Mouse (Mus musculus) intestine, postnatal 0 days (tissue): Measurements from ENCODE around the gene Hmcn1. TPM values are rescaled to one million over a fixed set of nuclear protein-coding genes. Genes with fewer than 3 reads are reported as not detected.

Experiments used
- ATAC-seq: fragments of 200-750 bp; cut with Nextera tagmentation; 2 replicates; pipeline ENCODE4 v1.8.0; 2017; ENCODE audit warnings: mild to moderate bottlenecking, moderate TSS enrichment, moderate library complexity
- H3K27ac ChIP-seq: fragments of 300-500 bp; sonication (generic); 2 replicates; pipeline ENCODE4 v1.5.1; 2014; ENCODE audit warnings: mild to moderate bottlenecking, low read depth, low read length, moderate library complexity
- H3K27me3 ChIP-seq: fragments of 300-500 bp; sonication (generic); replicated peaks from 2 replicates; pipeline ENCODE4 v1.6.1; 2014; ENCODE audit warnings: low read length, mixed read lengths; ENCODE audit not compliant: control insufficient read depth, insufficient read depth
- H3K36me3 ChIP-seq: fragments of 300-500 bp; sonication (generic); 2 replicates; pipeline ENCODE4 v1.6.1; 2014; ENCODE audit warnings: mild to moderate bottlenecking, moderate library complexity; ENCODE audit not compliant: control insufficient read depth, insufficient read depth
- H3K4me1 ChIP-seq: fragments of 300-500 bp; sonication (generic); replicated peaks from 2 replicates; pipeline ENCODE4 v1.6.1; 2014; ENCODE audit warnings: antibody characterized with exemption, low read length, mixed read lengths; ENCODE audit not compliant: control insufficient read depth, insufficient read depth
- H3K4me2 ChIP-seq: fragments of 300-500 bp; sonication (generic); replicated peaks from 2 replicates; pipeline ENCODE4 v1.6.1; 2014; ENCODE audit warnings: low read depth, mild to moderate bottlenecking, moderate library complexity
- H3K4me3 ChIP-seq: fragments of 300-500 bp; sonication (generic); 2 replicates; pipeline ENCODE4 v1.5.1; 2014; ENCODE audit warnings: low read depth, low read length
- H3K9ac ChIP-seq: fragments of 300-500 bp; sonication (generic); 2 replicates; pipeline ENCODE4 v1.6.1; 2014; ENCODE audit warnings: mild to moderate bottlenecking, low read depth, low read length
- H3K9me3 ChIP-seq: fragments of 300-500 bp; sonication (generic); 2 replicates; pipeline ENCODE4 v1.6.1; 2016; ENCODE audit warnings: mixed run types; ENCODE audit not compliant: control insufficient read depth
- CTCF ChIP-seq: sonication (generic); IDR thresholded peaks from 2 replicates; pipeline ENCODE4 v1.5.1; 2016; ENCODE audit warnings: low read depth, mild to moderate bottlenecking, control low read depth, antibody characterized with exemption, moderate library complexity
- WGBS: fragments of 180-500 bp; shearing (Covaris S2); extraction: QIAGEN DNeasy Blood & Tissue Kit; methylation state at CpG from one replicate; pipeline ENCODE4 v1.1.7; 2014; 5-methylcytosine and 5-hydroxymethylcytosine counted together
- polyA plus RNA-seq: library from polyadenylated mRNA; unstranded; fragments of >200 nt; fragmentation: Nextera tagmentation; extraction: Ambion mirVana; gene quantifications from 2 replicates; pipeline ENCODE4 v1.2.1, GENCODE M21; 2015

Gene Hmcn1
- polyA plus RNA-seq, 1 experiment from 2014 or later, result 4.2 TPM

DNA sequence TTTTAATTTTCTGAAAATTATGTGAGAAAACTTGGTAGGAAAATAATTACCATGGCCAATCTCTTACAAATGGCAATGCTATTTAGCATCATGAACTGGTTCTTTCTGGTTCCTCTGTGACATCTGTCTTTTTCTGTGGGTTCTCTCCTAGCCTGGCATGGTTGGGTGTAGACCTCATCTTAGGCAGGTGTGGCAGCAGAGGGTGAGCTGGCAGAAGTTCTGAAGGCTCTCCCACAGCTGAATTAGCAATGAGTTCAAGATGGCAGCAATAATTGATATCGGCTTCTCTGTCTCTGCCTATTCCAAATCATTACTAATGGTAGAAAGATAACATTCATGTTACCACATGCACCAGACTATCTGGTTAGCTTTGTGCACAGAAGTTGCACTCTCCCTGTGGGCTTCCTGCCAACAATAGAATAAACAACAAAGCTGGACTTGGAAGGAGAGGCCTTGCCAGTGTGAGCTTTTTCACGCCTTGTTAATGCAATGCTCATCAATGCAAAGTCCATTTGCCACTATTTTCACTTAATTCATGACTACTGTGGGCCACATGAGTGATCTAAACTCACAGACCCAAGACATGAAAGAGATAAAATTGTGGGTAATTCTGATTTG, 26.1 kb upstream of the Hmcn1 start:
- WGBS, result 71% methylated on average over 2 of the region's 2 CpGs
- no peaks in the 10 kb centered on the region for H3K4me1 ChIP-seq
- H3K4me3 ChIP-seq, result no peak overlapping the region
- H3K9me3 ChIP-seq, result no peaks in the 10 kb centered on the region
- H3K27ac ChIP-seq, result no peak overlapping the region
- no peak overlapping the region for H3K4me2 ChIP-seq
- no peak for TF ChIP-seq CTCF
- ATAC-seq, result no peak
- no peaks in the 10 kb centered on the region for H3K36me3 ChIP-seq
- no peaks in the 10 kb centered on the region for H3K27me3 ChIP-seq
- H3K9ac ChIP-seq, result no peak overlapping the region

DNA sequence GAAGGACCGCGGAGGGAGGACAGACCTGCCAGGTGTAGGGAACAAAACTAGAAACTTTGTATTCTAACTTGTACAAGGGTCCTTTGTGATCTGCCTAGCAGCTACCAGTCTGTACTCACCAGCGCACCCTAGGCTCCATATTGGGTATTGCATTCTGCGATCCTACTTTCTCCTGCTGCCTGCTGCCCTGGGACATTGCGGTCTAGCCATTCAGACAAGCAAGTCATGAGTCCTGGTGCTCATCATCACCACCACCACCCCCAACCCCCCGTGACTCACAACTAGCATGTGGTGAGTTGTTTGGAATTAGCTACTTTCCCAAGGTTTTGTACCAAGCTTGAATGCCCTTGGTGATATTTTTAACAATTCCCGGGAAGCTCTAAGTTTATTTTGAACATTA, 17.8 kb upstream of the Hmcn1 start:
- Histone ChIP-seq H3K4me1 (no peaks in the 10 kb centered on the region), H3K27ac (no peak overlapping the region), H3K4me2 (no peak overlapping the region), H3K9me3 (no peaks in the 10 kb centered on the region), H3K27me3 (0 out of 2 replicates have a peak, but pooled peaks cover 9% of the 10 kb centered on the region), H3K9ac (no peak overlapping the region), H3K36me3 (no peaks in the 10 kb centered on the region), H3K4me3 (no peak overlapping the region)
- ATAC-seq, result no peak
- peak; percentile 85 for TF ChIP-seq CTCF
- 37% methylated on average over 7 of the region's 7 CpGs for WGBS

DNA sequence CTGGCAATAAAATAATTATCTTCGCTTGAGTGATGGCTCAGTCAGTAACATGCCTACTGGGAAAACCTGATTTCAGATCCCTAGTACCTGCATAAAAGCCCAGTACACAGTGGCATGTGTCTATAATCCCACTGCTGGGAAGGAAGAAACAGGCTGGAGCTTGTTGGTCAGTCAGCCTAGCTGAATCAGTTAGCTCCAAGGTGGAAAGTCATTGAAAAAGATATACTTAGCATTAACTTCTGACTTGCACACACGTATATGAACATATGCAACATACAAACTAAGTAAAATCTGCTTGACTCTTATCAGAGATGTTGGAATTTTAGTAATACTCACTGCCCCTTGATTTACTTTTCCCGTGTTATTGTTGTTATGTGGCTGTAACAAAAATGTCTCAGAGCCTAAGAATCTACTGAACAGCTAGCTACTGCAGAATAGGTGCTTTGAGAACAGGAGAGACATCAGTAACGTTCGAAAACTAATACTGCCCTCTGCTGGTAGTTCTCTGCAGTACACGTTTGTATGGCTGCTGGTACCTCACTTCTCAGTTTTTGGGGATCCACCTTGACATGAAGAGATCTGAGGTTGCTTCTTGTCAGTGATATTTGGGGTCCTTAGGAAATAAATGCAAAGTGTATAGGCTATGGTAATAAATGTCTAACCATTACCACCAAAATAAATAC, 16.0 kb upstream of the Hmcn1 start:
- WGBS, result 23% methylated on average over 6 of the region's 6 CpGs
- Histone ChIP-seq H3K4me1 (no peaks in the 10 kb centered on the region), H3K4me2 (no peak overlapping the region), H3K36me3 (no peaks in the 10 kb centered on the region), H3K9me3 (no peaks in the 10 kb centered on the region), H3K27me3 (0 out of 2 replicates have a peak, but pooled peaks cover 9% of the 10 kb centered on the region), H3K9ac (no peak overlapping the region), H3K4me3 (no peak overlapping the region), H3K27ac (no peak overlapping the region)
- ATAC-seq, result no peak
- peak; percentile 88 for TF ChIP-seq CTCF

DNA sequence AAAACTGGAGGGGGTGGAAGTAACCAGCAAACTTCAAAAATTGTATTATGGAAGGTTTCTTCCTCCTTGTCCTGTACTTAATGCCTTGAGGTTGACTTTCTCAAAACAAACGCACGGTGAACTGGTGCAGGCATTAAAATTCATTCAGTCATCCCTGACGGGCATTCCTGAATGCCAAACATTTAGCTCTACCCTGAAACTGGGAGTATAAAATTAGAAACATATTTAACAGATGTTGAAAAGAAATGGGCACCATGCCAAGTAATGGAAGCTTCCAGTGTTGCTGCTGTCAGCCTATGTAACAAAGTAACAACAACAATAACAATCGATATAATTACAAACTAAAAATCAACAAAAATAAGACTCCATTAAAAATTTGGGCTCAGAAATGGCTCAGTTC, 14.5 kb upstream of the Hmcn1 start:
- Histone ChIP-seq H3K9me3 (no peaks in the 10 kb centered on the region), H3K36me3 (no peaks in the 10 kb centered on the region), H3K4me1 (no peaks in the 10 kb centered on the region), H3K9ac (no peak overlapping the region), H3K4me3 (no peak overlapping the region), H3K27me3 (0 out of 2 replicates have a peak, but pooled peaks cover 9% of the 10 kb centered on the region), H3K27ac (no peak overlapping the region), H3K4me2 (no peak overlapping the region)
- WGBS, result 62% methylated on average over 4 of the region's 4 CpGs
- ATAC-seq, result no peak
- TF ChIP-seq CTCF, result no peak

GRCm38 (mm10) chr1:151004007-151004406, 10.8 kb upstream of the Hmcn1 start:
- Histone ChIP-seq H3K4me3 (no peak overlapping the region), H3K27me3 (no peaks in the 10 kb centered on the region), H3K36me3 (no peaks in the 10 kb centered on the region), H3K9ac (no peak overlapping the region), H3K4me2 (no peak overlapping the region), H3K27ac (no peak overlapping the region), H3K9me3 (no peaks in the 10 kb centered on the region), H3K4me1 (peaks cover 5% of the 10 kb centered on the region; the same call in 1 of the 2 replicates)
- ATAC-seq, result no peak
- TF ChIP-seq CTCF, result no peak
- 63% methylated on average over 5 of the region's 5 CpGs for WGBS

DNA sequence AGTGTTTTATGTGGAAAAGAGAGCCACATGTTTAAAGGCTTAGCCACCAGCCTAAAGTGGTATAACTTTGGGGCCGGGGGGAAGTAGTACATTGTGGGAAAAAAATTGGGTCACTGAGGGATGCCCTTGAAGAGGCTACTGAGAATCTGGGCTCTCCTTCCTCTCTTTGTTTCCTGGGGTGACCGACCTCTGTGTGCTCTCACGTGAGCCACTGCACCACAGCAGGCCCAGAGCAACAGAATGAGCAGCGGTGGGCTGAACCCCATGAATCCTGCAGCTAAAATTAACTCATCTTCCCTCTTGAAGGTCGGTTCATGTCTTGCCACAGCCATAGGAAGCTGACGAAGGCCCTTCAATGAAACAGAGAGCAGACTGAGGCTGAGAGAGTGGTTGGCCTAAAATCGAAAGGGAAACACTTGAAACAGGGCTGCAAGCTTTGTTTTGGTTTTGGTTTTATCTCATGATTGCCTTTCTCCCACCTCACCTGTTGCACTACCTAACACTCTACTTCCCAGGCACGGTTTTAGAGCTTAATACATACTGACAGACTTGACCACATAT, 8.7 kb upstream of the Hmcn1 start:
- Histone ChIP-seq H3K27ac (no peak overlapping the region), H3K9me3 (no peaks in the 10 kb centered on the region), H3K9ac (no peak overlapping the region), H3K4me2 (no peak overlapping the region), H3K27me3 (no peaks in the 10 kb centered on the region), H3K36me3 (no peaks in the 10 kb centered on the region), H3K4me1 (peaks cover 5% of the 10 kb centered on the region; the same call in 1 of the 2 replicates), H3K4me3 (no peak overlapping the region)
- TF ChIP-seq CTCF, result no peak
- 78% methylated on average over 8 of the region's 8 CpGs for WGBS
- no peak for ATAC-seq
